Mouse (Mus musculus) G1E (cell line): ENCODE measurements around the gene Prr7. TPM values are rescaled to one million over a fixed set of nuclear protein-coding genes. Genes with fewer than 3 reads are reported as not detected.

Experiments
- ATAC-seq: 2 replicates; pipeline ENCODE4 v1.8.0; 2016; ENCODE audit warnings: mild to moderate bottlenecking; ENCODE audit not compliant: insufficient number of reproducible peaks, poor library complexity, low FRiP score, severe bottlenecking; ENCODE audit errors: extremely low read depth
- DNase-seq: peaks from one replicate; pipeline ENCODE4 v3.0.0; 2012; ENCODE audit warnings: low spot score
- H3K27me3 ChIP-seq: 2 replicates; pipeline ENCODE4 v1.6.1; 2012; ENCODE audit warnings: mild to moderate bottlenecking, low read length, inconsistent platforms; ENCODE audit not compliant: insufficient read depth
- H3K36me3 ChIP-seq: replicated peaks from 2 replicates; pipeline ENCODE3; 2012; ENCODE audit warnings: mild to moderate bottlenecking, inconsistent platforms
- H3K4me1 ChIP-seq: 2 replicates; pipeline ENCODE4 v1.6.1; 2012; ENCODE audit warnings: low read depth, low read length, inconsistent platforms, mixed read lengths; ENCODE audit not compliant: insufficient read depth
- H3K4me3 ChIP-seq: 2 replicates; pipeline ENCODE4 v1.5.1; 2012; ENCODE audit warnings: low read depth, mild to moderate bottlenecking, inconsistent platforms, low read length, moderate library complexity, mixed read lengths
- H3K9me3 ChIP-seq: replicated peaks from 2 replicates; pipeline ENCODE4 v1.6.1; 2012; ENCODE audit warnings: inconsistent platforms
- CTCF ChIP-seq: IDR thresholded peaks from 2 replicates; pipeline ENCODE4 v1.5.1; 2012; ENCODE audit warnings: low read depth, low read length, inconsistent platforms, mixed read lengths
- GATA1 ChIP-seq: IDR thresholded peaks from 2 replicates; pipeline ENCODE4 v1.6.1; 2012; ENCODE audit warnings: borderline replicate concordance, low read length, inconsistent platforms, mixed read lengths
- GATA2 ChIP-seq: IDR thresholded peaks from 2 replicates; pipeline ENCODE4 v1.6.1; 2012; ENCODE audit warnings: low read depth, low read length, inconsistent platforms, borderline replicate concordance
- POLR2AphosphoS5 ChIP-seq: IDR thresholded peaks from 2 replicates; pipeline ENCODE4 v1.6.1; 2012; ENCODE audit warnings: low read depth, low read length, inconsistent platforms; ENCODE audit not compliant: insufficient replicate concordance
- TAL1 ChIP-seq: conservative IDR thresholded peaks from 2 replicates; pipeline ENCODE4 v1.6.1; 2012; ENCODE audit warnings: low read depth, low read length, inconsistent platforms, mixed read lengths
- polyA plus RNA-seq: library from polyadenylated mRNA; stranded (reverse); fragments of >175 nt; gene quantifications from 2 replicates; pipeline ENCODE4 v1.2.3, GENCODE M21; 2012
- total RNA-seq, 2 experiments: library from RNA; stranded (forward) in 1 of 2; stranded (reverse) in 1 of 2; fragments of 200-1000 nt in 1 of 2; fragments of >200 nt in 1 of 2; fragmentation: Nextera tagmentation in 1 of 2; gene quantifications; 2 replicates each; pipeline ENCODE4 v1.2.3; 2014 to 2017

Gene Prr7
- total and polyA plus RNA-seq, 3 experiments, result 0.44 to 1.6 TPM; not detected in 1

- DNase-seq (peak; percentile 66), ATAC-seq (peak; percentile 61; the same call in 1 of the 2 replicates)
- Histone ChIP-seq H3K9me3 (no peaks in the 10 kb centered on the region), H3K36me3 (peaks cover 62% of the 10 kb centered on the region), H3K27me3 (peaks cover 7% of the 10 kb centered on the region), H3K4me1 (peaks cover 55% of the 10 kb centered on the region), H3K4me3 (peak overlapping the region; percentile 46; the same call in 1 of the 2 replicates)
- no peak for TF ChIP-seq TAL1
- TF ChIP-seq POLR2AphosphoS5, result no peak
- TF ChIP-seq GATA2, result no peak
- no peak for TF ChIP-seq CTCF
- TF ChIP-seq GATA1, result no peak
Measured at GRCm38 (mm10) chr13:55510332-55510667, 46.2 kb downstream of the Prr7 start.

- H3K4me3 ChIP-seq, result peak overlapping the region; percentile 46; the same call in 1 of the 2 replicates
- ATAC-seq (peak; percentile 35), DNase-seq (peak; percentile 69)
- H3K9me3 ChIP-seq, result no peaks in the 10 kb centered on the region
- peaks cover 56% of the 10 kb centered on the region for H3K36me3 ChIP-seq
- H3K4me1 ChIP-seq, result peaks cover 55% of the 10 kb centered on the region
- H3K27me3 ChIP-seq, result peaks cover 12% of the 10 kb centered on the region
- no peak for TF ChIP-seq GATA2
- TF ChIP-seq TAL1, result no peak
- no peak for TF ChIP-seq POLR2AphosphoS5
- TF ChIP-seq CTCF, result no peak
- no peak for TF ChIP-seq GATA1
Measured at GRCm38 (mm10) chr13:55510668-55511491, 46.8 kb downstream of the Prr7 start.

- DNase-seq (no peak), ATAC-seq (no peak)
- peaks cover 55% of the 10 kb centered on the region for H3K4me1 ChIP-seq
- no peak overlapping the region; the same call in 1 of the 2 replicates for H3K4me3 ChIP-seq
- no peaks in the 10 kb centered on the region for H3K9me3 ChIP-seq
- TF ChIP-seq POLR2AphosphoS5 (no peak), CTCF (no peak), GATA1 (no peak), TAL1 (no peak), GATA2 (no peak)
- peaks cover 12% of the 10 kb centered on the region for H3K27me3 ChIP-seq
- peaks cover 50% of the 10 kb centered on the region for H3K36me3 ChIP-seq
Measured at GRCm38 (mm10) chr13:55511492-55511861, 47.4 kb downstream of the Prr7 start.

- peaks cover 54% of the 10 kb centered on the region for H3K4me1 ChIP-seq
- TF ChIP-seq POLR2AphosphoS5 (no peak), GATA2 (no peak), TAL1 (no peak), GATA1 (no peak), CTCF (no peak)
- no peaks in the 10 kb centered on the region for H3K9me3 ChIP-seq
- DNase-seq, result peak; percentile 61
- ATAC-seq, result no peak
- peak overlapping the region; percentile 85 for H3K4me3 ChIP-seq
- H3K36me3 ChIP-seq, result peaks cover 39% of the 10 kb centered on the region
- H3K27me3 ChIP-seq, result peaks cover 12% of the 10 kb centered on the region
Measured at GRCm38 (mm10) chr13:55512379-55513031, 48.4 kb downstream of the Prr7 start.

- ATAC-seq (peak; percentile 16; the same call in 1 of the 2 replicates), DNase-seq (peak; percentile 72)
- Histone ChIP-seq H3K36me3 (peaks cover 32% of the 10 kb centered on the region), H3K4me3 (peak within 1 kb of the TSS; percentile 85), H3K27me3 (peaks cover 12% of the 10 kb centered on the region), H3K4me1 (peaks cover 48% of the 10 kb centered on the region), H3K9me3 (no peaks in the 10 kb centered on the region)
- TF ChIP-seq CTCF (peak; percentile 71), GATA2 (no peak)
Measured at GRCm38 (mm10) chr13:55513111-55513748, 49.2 kb downstream of the Prr7 start, which contains the start of gene Pdlim7. TSS of gene Pdlim7 (minus strand) at chr13:55513676.

- Histone ChIP-seq H3K4me3 (peak overlapping the region; percentile 85; the same call in 1 of the 2 replicates), H3K4me1 (peaks cover 48% of the 10 kb centered on the region), H3K36me3 (peaks cover 26% of the 10 kb centered on the region), H3K27me3 (peaks cover 12% of the 10 kb centered on the region), H3K9me3 (no peaks in the 10 kb centered on the region)
- ATAC-seq (no peak), DNase-seq (no peak)
- no peak for TF ChIP-seq CTCF
- TF ChIP-seq GATA1, result no peak
- no peak for TF ChIP-seq GATA2
- TF ChIP-seq POLR2AphosphoS5, result no peak
Measured at GRCm38 (mm10) chr13:55513828-55514227, 49.8 kb downstream of the Prr7 start.
